In the genomic region with DNA sequence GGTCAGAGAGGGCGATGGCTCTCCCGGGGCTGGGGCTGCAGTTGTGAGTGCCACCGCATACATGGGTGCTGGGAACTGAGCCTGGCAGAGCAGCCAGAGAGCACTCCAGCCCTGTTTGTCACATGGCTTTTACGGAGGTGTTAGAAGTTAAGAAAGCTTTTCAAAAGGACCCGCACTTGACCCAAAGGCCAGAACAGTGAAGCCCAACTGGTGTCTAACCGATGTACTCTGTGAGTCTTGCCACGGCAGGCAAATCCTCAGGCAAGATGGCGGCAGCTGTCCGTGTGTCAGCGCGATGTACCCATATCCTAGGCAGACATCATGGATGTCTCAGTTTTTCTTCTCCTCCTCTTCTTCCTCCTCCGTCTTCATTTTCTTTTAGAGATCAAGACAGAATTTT, we compare ENCODE assay signal across 34 mouse cellular contexts. TPM values are rescaled to one million over a fixed set of nuclear protein-coding genes. Genes with fewer than 3 reads are reported as not detected.
"Had no signal": no experiment of that assay in that cellular context is flagged by ENCODE, and none has a peak within 500 bp of the region (broad histone marks: within the 10 kb centered on the region; RNA-seq: fewer than 3 reads in every experiment).

No protein-coding gene starts in this region.

- H3K9ac ChIP-seq: heart, embryonic 12.5 days; hindbrain, embryonic 13.5 days; hindbrain, embryonic 15.5 days; limb, embryonic 12.5 days had no signal

- H3K9me3 ChIP-seq: heart, embryonic 10.5 days; heart, embryonic 12.5 days; hindbrain, embryonic 13.5 days; hindbrain, embryonic 15.5 days; limb, embryonic 10.5 days; limb, embryonic 12.5 days; liver, embryonic 13.5 days had no signal

- H3K27me3 ChIP-seq: heart, embryonic 12.5 days; hindbrain, embryonic 13.5 days; hindbrain, embryonic 15.5 days; limb, embryonic 12.5 days; liver, embryonic 13.5 days had no signal

- H3K36me3 ChIP-seq: heart, embryonic 10.5 days; heart, embryonic 12.5 days; hindbrain, embryonic 13.5 days; hindbrain, embryonic 15.5 days; limb, embryonic 12.5 days; liver, embryonic 13.5 days had no signal

- DNase-seq: gastrocnemius, postnatal 14 days; gastrocnemius, postnatal 36 days; heart, adult 18-20 months; heart, postnatal 10 days; heart, postnatal 36 days; kidney, adult 11 months; kidney, adult 2 months; kidney, postnatal 10 days; kidney, postnatal 25 days; kidney, postnatal 4 days; liver; liver, embryonic 13.5 days had no signal

- H3K4me3 ChIP-seq: heart, embryonic 10.5 days; heart, embryonic 12.5 days; hindbrain, embryonic 13.5 days; hindbrain, embryonic 15.5 days; layer of hippocampus, adult 2 months; left cerebral cortex, adult 2 months; limb, embryonic 10.5 days; limb, embryonic 12.5 days; liver, embryonic 13.5 days had no signal

- H3K27ac ChIP-seq: heart, embryonic 10.5 days; hindbrain, embryonic 13.5 days; hindbrain, embryonic 15.5 days; hindbrain, postnatal 0 days; layer of hippocampus, adult 2 months; left cerebral cortex, adult 2 months; limb, embryonic 10.5 days; limb, embryonic 12.5 days; liver, embryonic 13.5 days had no signal

RNA-seq across cellular contexts. Expression of a gene that starts 41.7 kb away (rescaled TPM):
- total RNA-seq: gastrocnemius, adult 18-20 months; gastrocnemius, adult 8-10 months; gastrocnemius, postnatal 36 days; heart, adult 8-10 months; heart, postnatal 10 days; heart, postnatal 36 days; hematopoietic stem cell, adult 5-6 weeks; hindbrain, postnatal 0 days; layer of hippocampus, adult 2 months; layer of hippocampus, postnatal 25 days; left cerebral cortex, adult 2 months; left cerebral cortex, postnatal 14 days; left cerebral cortex, postnatal 36 days had no signal
- polyA plus RNA-seq: heart, embryonic 14.5 days; heart, embryonic 16.5 days; intestine, embryonic 14.5 days; intestine, embryonic 16.5 days; kidney, embryonic 16.5 days; limb, embryonic 12.5 days; liver, embryonic 11.5 days; liver, embryonic 13.5 days had no signal
